Mouse (Mus musculus): ENCODE data around the gene Zfp689. TPM values are rescaled to one million over a fixed set of nuclear protein-coding genes. Genes with fewer than 3 reads are reported as not detected.
"Not testable (repeated sequence)": the region's sequence is repeated elsewhere in the genome, so short reads cannot be mapped to it uniquely, and the experiment has no call there.

Zfp689 gene
- polyA plus RNA-seq (2015; fragmentation: Nextera tagmentation; extraction: Ambion mirVana): 13.0 and 15.2 TPM in 2 replicates

DNA sequence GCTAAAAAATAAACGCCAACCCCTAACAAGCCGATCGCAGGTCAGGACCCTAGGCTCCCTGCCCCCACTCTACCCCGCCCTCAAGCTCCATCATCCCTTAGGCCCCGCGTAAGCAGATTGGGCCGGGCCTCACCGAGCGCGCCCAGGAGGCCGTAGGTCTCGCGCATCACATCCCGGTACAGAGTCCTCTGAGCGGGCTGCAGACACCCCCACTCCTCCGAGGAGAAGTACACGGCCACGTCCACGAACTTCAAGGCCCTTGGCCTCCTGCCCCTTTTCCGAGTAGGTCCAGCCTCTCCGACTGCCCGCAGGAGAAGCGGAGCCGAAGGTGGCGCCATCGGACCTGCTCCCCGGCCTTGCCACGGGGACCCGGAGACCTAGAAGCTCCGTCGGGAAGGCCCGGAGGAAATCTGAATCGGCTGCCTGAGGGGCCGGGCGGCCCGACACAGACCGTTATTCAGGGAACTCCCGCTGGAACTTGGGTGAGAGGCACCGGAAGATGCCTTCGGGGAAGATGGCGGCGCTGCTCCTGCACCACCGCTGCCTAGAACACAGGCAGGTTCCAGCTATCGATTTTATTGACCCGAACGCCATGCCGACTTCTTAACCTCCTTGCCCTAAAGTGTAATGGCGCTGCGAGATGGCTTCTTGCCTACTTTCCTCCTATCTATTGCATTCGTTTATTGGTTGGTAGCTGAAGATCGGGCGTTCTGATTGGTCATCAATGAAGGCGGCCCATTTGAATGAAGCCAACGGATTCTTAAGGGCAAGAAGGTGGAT, at the start of gene Zfp689:
Zfp689 (minus strand) TSS at position 638 of the 780 bp plus-strand sequence.
- peaks cover 47% of the 10 kb centered on the region for H3K36me3 ChIP-seq

GRCm38 (mm10) chr7:127498407-127498806, 49.4 kb upstream of the Zfp689 start:
- Histone ChIP-seq H3K9me3 (no peaks in the 10 kb centered on the region), H3K27ac (replicated peaks) (no peak overlapping the region), H3K4me1 (replicated peaks) (no peaks in the 10 kb centered on the region), H3K9ac (no peak overlapping the region), H3K4me3 (no peak overlapping the region), H3K27me3 (no peaks in the 10 kb centered on the region), H3K36me3 (no peaks in the 10 kb centered on the region), H3K4me2 (no peak overlapping the region)
- no peak for ATAC-seq (ENCODE audit: low read depth)
- WGBS: 43% methylated on average over 3 of the region's 3 CpGs

More for the DNA sequence above, at the start of gene Zfp689:
- ATAC-seq (ENCODE audit: low read depth): peak; percentile 92
- peak within 1 kb of the TSS; percentile 90 for H3K9ac ChIP-seq
- peaks cover 51% of the 10 kb centered on the region for H3K4me1 ChIP-seq (replicated peaks)
- H3K27me3 ChIP-seq: no peaks in the 10 kb centered on the region
- H3K4me2 ChIP-seq: peak within 1 kb of the TSS; percentile 83
- peak within 1 kb of the TSS; percentile 96 for H3K27ac ChIP-seq (replicated peaks)
- H3K9me3 ChIP-seq: no peaks in the 10 kb centered on the region
- peak within 1 kb of the TSS; percentile 73 for H3K4me3 ChIP-seq
- WGBS: under 1% methylated on average over 54 of the region's 54 CpGs

DNA sequence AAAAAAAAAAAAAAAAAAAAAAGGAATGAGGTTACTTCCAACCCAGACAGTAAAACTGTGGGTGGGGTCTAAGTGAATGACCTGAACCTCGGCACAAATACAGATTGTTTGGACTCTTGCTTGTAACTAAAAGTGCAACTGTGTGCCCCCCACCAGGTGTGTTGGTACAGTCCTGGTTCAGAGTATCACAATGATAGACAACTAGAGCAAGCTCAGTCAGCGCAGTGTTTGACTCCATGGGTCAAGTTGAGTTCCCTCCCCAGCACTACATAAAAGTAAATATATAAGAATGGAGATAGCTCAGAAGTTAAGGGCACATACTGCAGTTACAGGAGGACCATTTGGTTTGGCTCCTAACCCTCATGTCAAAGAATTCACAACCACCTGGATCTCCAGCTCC, 48.4 kb upstream of the Zfp689 start:
- 86% methylated on average over 2 of the region's 2 CpGs for WGBS
- Histone ChIP-seq H3K4me3 (no peak overlapping the region), H3K9me3 (no peaks in the 10 kb centered on the region), H3K27me3 (no peaks in the 10 kb centered on the region), H3K36me3 (peaks cover 5% of the 10 kb centered on the region), H3K9ac (no peak overlapping the region), H3K4me2 (no peak overlapping the region), H3K27ac (replicated peaks) (no peak overlapping the region), H3K4me1 (replicated peaks) (no peaks in the 10 kb centered on the region)
- no peak for ATAC-seq (ENCODE audit: low read depth)

- H3K27me3 ChIP-seq: no peaks in the 10 kb centered on the region
- H3K4me3 ChIP-seq: no peak overlapping the region
- H3K36me3 ChIP-seq: peaks cover 32% of the 10 kb centered on the region
- no peaks in the 10 kb centered on the region for H3K9me3 ChIP-seq
- no peak overlapping the region for H3K4me2 ChIP-seq
- H3K27ac ChIP-seq (replicated peaks): no peak overlapping the region
- H3K4me1 ChIP-seq (replicated peaks): no peaks in the 10 kb centered on the region
- ATAC-seq (ENCODE audit: low read depth): no peak
- H3K9ac ChIP-seq: no peak overlapping the region
Measured at GRCm38 (mm10) chr7:127494648-127495047, 45.7 kb upstream of the Zfp689 start.

- Histone ChIP-seq H3K4me1 (replicated peaks) (no peaks in the 10 kb centered on the region), H3K4me3 (no peak overlapping the region), H3K9ac (no peak overlapping the region), H3K9me3 (no peaks in the 10 kb centered on the region), H3K36me3 (peaks cover 58% of the 10 kb centered on the region), H3K4me2 (no peak overlapping the region), H3K27me3 (no peaks in the 10 kb centered on the region), H3K27ac (replicated peaks) (no peak overlapping the region)
- 95% methylated on average over 3 of the region's 3 CpGs for WGBS
- no peak for ATAC-seq (ENCODE audit: low read depth)
Measured at GRCm38 (mm10) chr7:127491846-127492245, 42.9 kb upstream of the Zfp689 start.

DNA sequence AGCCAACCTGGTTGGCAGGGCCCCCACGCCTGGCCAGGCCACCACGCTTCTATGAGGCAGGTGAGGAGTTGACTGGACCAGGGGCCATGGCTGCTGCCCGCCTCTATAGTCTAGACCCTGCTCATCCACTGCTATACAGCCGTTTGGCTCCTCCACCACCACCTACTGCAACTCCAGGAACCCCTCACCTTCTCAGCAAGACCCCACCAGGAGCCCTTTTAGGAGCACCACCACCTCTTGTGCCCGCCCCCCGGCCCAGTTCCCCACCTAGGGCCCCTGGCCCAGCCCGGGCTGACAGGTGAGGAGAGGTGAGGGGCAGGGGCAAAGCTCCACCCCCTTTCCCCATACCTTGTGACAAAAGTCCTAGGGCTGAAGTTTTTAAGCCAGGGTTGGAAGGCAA, 41.0 kb upstream of the Zfp689 start:
- WGBS: 96% methylated on average over 7 of the region's 7 CpGs
- H3K4me3 ChIP-seq: no peak overlapping the region
- H3K9ac ChIP-seq: no peak overlapping the region
- no peak overlapping the region for H3K4me2 ChIP-seq
- H3K27ac ChIP-seq (replicated peaks): no peak overlapping the region
- no peaks in the 10 kb centered on the region for H3K27me3 ChIP-seq
- H3K4me1 ChIP-seq (replicated peaks): no peaks in the 10 kb centered on the region
- H3K36me3 ChIP-seq: peaks cover 77% of the 10 kb centered on the region
- no peaks in the 10 kb centered on the region for H3K9me3 ChIP-seq
- ATAC-seq (ENCODE audit: low read depth): no peak

- not testable (repeated sequence) for H3K4me1 ChIP-seq (replicated peaks); H3K27me3 ChIP-seq; H3K9ac ChIP-seq; H3K9me3 ChIP-seq; H3K4me2 ChIP-seq; H3K4me3 ChIP-seq; H3K27ac ChIP-seq (replicated peaks); ATAC-seq (ENCODE audit: low read depth)
- peaks cover 93% of the 10 kb centered on the region for H3K36me3 ChIP-seq
- whole genome bisulfite sequencing: 83% methylated on average over 5 of the region's 5 CpGs
Measured at GRCm38 (mm10) chr7:127488364-127488763, 39.4 kb upstream of the Zfp689 start.

- no peak for ATAC-seq (ENCODE audit: low read depth)
- H3K27ac ChIP-seq (replicated peaks): no peak overlapping the region
- H3K4me1 ChIP-seq (replicated peaks): peaks cover 20% of the 10 kb centered on the region
- H3K9ac ChIP-seq: no peak overlapping the region
- no peaks in the 10 kb centered on the region for H3K9me3 ChIP-seq
- peaks cover 95% of the 10 kb centered on the region for H3K36me3 ChIP-seq
- H3K27me3 ChIP-seq: no peaks in the 10 kb centered on the region
- H3K4me2 ChIP-seq: no peak overlapping the region
- no peak overlapping the region for H3K4me3 ChIP-seq
- WGBS: 73% methylated on average over 5 of the region's 5 CpGs
Measured at GRCm38 (mm10) chr7:127485416-127485815, 36.5 kb upstream of the Zfp689 start.

GRCm38 (mm10) chr7:127480321-127480720, 31.4 kb upstream of the Zfp689 start:
- Histone ChIP-seq H3K9me3 (no peaks in the 10 kb centered on the region), H3K36me3 (peaks cover 59% of the 10 kb centered on the region), H3K4me3 (peak overlapping the region; percentile 98), H3K4me1 (replicated peaks) (peaks cover 45% of the 10 kb centered on the region), H3K27me3 (no peaks in the 10 kb centered on the region), H3K4me2 (peak overlapping the region; percentile 100), H3K27ac (replicated peaks) (0 out of 2 replicates have a peak overlapping the region, but pooled peaks have one; percentile 96), H3K9ac (peak overlapping the region; percentile 99)
- WGBS: 80% methylated on average over 2 of the region's 2 CpGs
- no peak for ATAC-seq (ENCODE audit: low read depth)

GRCm38 (mm10) chr7:127479318-127480225, 30.6 kb upstream of the Zfp689 start:
- WGBS: 3% methylated on average over 48 of the region's 48 CpGs
- H3K4me2 ChIP-seq: peak overlapping the region; percentile 100
- peaks cover 45% of the 10 kb centered on the region for H3K4me1 ChIP-seq (replicated peaks)
- H3K9ac ChIP-seq: peak overlapping the region; percentile 99
- H3K27ac ChIP-seq (replicated peaks): peak overlapping the region; percentile 96
- H3K9me3 ChIP-seq: no peaks in the 10 kb centered on the region
- peaks cover 59% of the 10 kb centered on the region for H3K36me3 ChIP-seq
- H3K27me3 ChIP-seq: no peaks in the 10 kb centered on the region
- peak overlapping the region; percentile 98 for H3K4me3 ChIP-seq
- no peak for ATAC-seq (ENCODE audit: low read depth)

DNA sequence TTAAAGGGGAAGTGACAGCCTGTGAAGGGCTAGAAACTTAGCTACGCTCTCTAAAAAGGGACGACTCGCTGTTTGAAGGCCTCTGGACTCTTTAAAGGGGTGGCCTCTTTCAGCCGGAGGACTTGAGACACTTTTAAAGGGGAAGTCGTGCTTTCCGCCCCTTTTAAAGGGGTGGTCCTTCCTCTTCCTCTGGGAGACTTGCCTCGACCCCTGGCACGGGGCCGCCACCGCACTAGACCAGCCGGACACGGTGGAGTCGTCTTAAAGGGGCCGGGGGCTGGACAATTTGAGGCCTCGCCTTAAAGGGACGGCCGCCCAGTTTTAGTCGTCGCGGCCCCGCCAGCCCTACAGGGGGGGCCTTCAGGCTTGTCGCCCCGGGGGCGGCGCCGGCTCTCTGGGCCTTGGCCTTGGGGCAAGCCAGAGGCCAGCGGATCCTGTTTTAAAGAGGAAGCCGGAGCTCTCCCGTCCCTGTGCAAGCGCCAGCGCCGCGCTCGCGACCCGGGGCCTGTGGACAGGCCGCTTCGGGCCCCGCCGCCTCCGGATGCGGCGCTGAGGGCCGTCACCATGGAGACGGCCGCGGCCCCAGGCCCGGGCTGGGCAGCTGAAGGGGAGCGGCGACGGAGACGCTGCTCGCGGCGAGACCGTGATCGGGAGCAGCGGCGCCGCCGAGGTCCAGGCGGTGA, 29.8 kb upstream of the Zfp689 start, which contains the start of gene Fbrs:
Fbrs (plus strand) TSS at position 565 of the 683 bp plus-strand sequence.
- Histone ChIP-seq H3K27me3 (no peaks in the 10 kb centered on the region), H3K4me3 (peak within 1 kb of the TSS; percentile 98), H3K4me1 (replicated peaks) (peaks cover 45% of the 10 kb centered on the region), H3K36me3 (peaks cover 59% of the 10 kb centered on the region), H3K4me2 (peak within 1 kb of the TSS; percentile 100), H3K9ac (peak within 1 kb of the TSS; percentile 99), H3K27ac (replicated peaks) (peak within 1 kb of the TSS; percentile 96), H3K9me3 (no peaks in the 10 kb centered on the region)
- ATAC-seq (ENCODE audit: low read depth): peak; percentile 84
- under 1% methylated on average over 61 of the region's 62 CpGs for WGBS
